Mouse (Mus musculus) small intestine, adult 2 months (tissue): Measurements from ENCODE around the gene Atxn7. TPM values are rescaled to one million over a fixed set of nuclear protein-coding genes. Genes with fewer than 3 reads are reported as not detected.
"Not testable (repeated sequence)": the region's sequence is repeated elsewhere in the genome, so short reads cannot be mapped to it uniquely, and the experiment has no call there.

Experiments
- H3K27ac ChIP-seq: fragments of 200-500 bp; 2 replicates; pipeline ENCODE4 v1.5.1; 2012; ENCODE audit warnings: low read depth, low read length, control low read depth, inconsistent platforms; ENCODE audit not compliant: insufficient read depth
- H3K27me3 ChIP-seq: fragments of 200-500 bp; 2 replicates; pipeline ENCODE4 v1.6.1; 2012; ENCODE audit warnings: mild to moderate bottlenecking, moderate library complexity, low read length, inconsistent platforms; ENCODE audit not compliant: control insufficient read depth, insufficient read depth
- H3K36me3 ChIP-seq: fragments of 200-500 bp; 2 replicates; pipeline ENCODE4 v1.6.1; 2012; ENCODE audit warnings: mild to moderate bottlenecking, low read length, control low read depth, inconsistent platforms; ENCODE audit not compliant: control insufficient read depth, insufficient read depth
- H3K4me1 ChIP-seq: fragments of 200-500 bp; 2 replicates; pipeline ENCODE4 v1.6.1; 2012; ENCODE audit warnings: low read length, inconsistent platforms, mixed read lengths; ENCODE audit not compliant: control insufficient read depth, insufficient read depth, insufficient read length
- H3K4me3 ChIP-seq: fragments of 200-500 bp; 2 replicates; pipeline ENCODE4 v1.5.1; 2012; ENCODE audit warnings: low read depth, mild to moderate bottlenecking, control low read depth, inconsistent platforms, low read length, moderate library complexity
- CTCF ChIP-seq: fragments of 200-500 bp; IDR thresholded peaks from 2 replicates; pipeline ENCODE4 v1.5.1; 2012; ENCODE audit warnings: low read depth, mild to moderate bottlenecking, control low read depth, inconsistent platforms, low read length, moderate library complexity, mixed read lengths; ENCODE audit not compliant: insufficient replicate concordance, insufficient read length; ENCODE audit errors: extremely low read depth
- POLR2A ChIP-seq: fragments of 200-500 bp; IDR thresholded peaks from 2 replicates; pipeline ENCODE4 v1.6.1; 2012; ENCODE audit warnings: low read depth, mild to moderate bottlenecking, control low read depth, inconsistent platforms, low read length, moderate library complexity
- WGBS: fragments of 180-500 bp; shearing (Covaris S2); methylation state at CpG from one replicate; pipeline ENCODE4 v1.1.7; 2018; 5-methylcytosine and 5-hydroxymethylcytosine counted together
- polyA plus RNA-seq: library from polyadenylated mRNA; depleted of rRNA; stranded (reverse); fragments of >200 nt; gene quantifications from 2 replicates; pipeline ENCODE4 v1.2.3, GENCODE M21; 2012

Atxn7 gene
- polyA plus RNA-seq, 1 experiment, result 30.8 TPM

DNA sequence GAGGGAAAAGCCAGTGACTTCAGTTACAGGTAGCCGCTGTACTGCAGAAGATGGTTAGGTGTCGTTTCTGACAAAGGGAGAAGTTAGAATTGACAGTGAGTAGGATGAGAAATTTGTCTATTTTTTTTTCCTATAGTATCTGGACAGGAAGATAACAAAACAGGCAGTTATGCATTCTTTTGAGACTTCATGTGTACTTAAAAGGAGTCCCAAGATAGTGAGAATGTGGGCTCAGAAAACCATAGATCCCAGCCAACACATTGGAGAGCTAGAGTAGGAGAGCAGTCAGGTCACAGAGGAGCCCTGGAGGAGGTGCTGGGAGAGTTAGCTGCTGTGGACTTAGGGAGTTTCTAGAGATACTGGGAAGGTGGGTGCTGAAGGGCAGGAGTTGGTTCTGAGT is 69.4 kb downstream of the Atxn7 start:
- H3K4me1 ChIP-seq, result peaks cover 2% of the 10 kb centered on the region; the same call in 1 of the 2 replicates
- WGBS, result 92% methylated on average over 2 of the region's 2 CpGs
- TF ChIP-seq POLR2A (no peak), CTCF (no peak)

DNA sequence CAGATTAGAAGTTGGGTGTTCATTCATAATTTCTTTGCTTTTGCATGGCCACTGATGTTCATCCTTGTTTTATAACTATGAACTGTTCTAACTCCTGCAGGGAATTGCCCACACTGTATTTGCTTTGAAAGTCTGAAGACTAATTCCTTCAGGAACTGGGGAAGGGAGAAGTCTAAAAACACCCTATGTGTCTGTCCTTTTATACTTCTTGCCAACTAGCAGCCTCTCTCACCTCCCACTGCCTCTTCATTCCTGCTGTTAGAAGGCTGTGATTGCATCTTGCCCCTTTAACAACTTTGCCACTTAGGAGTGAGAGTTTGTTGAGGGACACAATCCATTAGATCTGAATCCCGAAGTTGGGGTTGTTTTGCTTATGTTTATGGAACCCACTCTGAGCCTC is 71.6 kb downstream of the Atxn7 start:
- peaks cover 2% of the 10 kb centered on the region; the same call in 1 of the 2 replicates for H3K4me1 ChIP-seq
- 80% methylated on average over 1 of the region's 1 CpGs for WGBS
- no peak overlapping the region for H3K27ac ChIP-seq
- TF ChIP-seq POLR2A, result no peak
- no peak for TF ChIP-seq CTCF
- H3K4me3 ChIP-seq, result no peak overlapping the region
- peaks cover 24% of the 10 kb centered on the region for H3K36me3 ChIP-seq
- H3K27me3 ChIP-seq, result no peaks in the 10 kb centered on the region

More for the DNA sequence above, 69.4 kb downstream of the Atxn7 start:
- H3K27me3 ChIP-seq, result no peaks in the 10 kb centered on the region
- peaks cover 28% of the 10 kb centered on the region for H3K36me3 ChIP-seq
- no peak overlapping the region for H3K4me3 ChIP-seq
- no peak overlapping the region for H3K27ac ChIP-seq

DNA sequence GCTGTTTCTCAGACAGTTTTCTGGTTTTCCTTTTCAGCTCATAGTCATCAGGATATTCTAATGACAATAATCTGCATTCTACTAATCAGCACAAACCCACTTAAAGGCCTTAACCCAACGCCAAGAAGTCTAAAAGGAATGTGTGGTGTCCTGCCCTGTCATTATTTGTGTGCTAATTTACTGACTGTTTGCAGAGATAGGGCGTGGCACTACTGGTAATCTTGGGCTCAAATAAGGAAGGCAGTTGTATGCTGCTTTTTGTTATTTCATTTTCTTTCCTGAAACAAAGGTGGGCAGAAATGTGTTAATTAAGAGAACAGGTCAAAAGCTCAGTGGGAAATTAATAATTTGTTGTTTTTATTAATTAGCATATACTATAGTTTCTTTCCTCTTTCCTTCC is 75.1 kb downstream of the Atxn7 start:
- TF ChIP-seq POLR2A, result no peak
- TF ChIP-seq CTCF, result no peak
- peaks cover 25% of the 10 kb centered on the region for H3K36me3 ChIP-seq
- peaks cover 2% of the 10 kb centered on the region; the same call in 1 of the 2 replicates for H3K4me1 ChIP-seq
- 31% methylated on average over 2 of the region's 2 CpGs for WGBS
- H3K27me3 ChIP-seq, result no peaks in the 10 kb centered on the region
- no peak overlapping the region for H3K4me3 ChIP-seq
- no peak overlapping the region for H3K27ac ChIP-seq

DNA sequence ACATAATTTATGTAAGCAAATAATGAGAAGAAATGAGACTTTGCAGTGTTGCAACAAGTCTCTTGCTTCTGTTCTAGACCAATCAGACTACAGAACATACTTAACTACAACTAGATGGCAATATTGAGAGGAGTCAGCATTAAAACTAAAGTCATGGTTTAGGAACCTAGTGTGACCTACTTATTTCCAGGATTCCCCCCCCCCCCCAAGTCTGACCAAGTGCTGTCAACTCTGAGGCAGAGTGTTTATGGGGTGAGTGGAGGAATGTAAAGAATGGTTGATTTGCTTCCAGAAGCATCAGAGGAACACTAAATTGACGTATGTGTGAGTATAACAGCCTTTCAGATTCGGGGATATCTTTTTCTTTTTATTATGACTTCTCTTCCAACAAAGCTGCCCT is 77.0 kb downstream of the Atxn7 start:
- H3K4me3 ChIP-seq, result no peak overlapping the region
- no peak for TF ChIP-seq POLR2A
- TF ChIP-seq CTCF, result no peak
- no peaks in the 10 kb centered on the region for H3K27me3 ChIP-seq
- 76% methylated on average over 2 of the region's 2 CpGs for WGBS
- H3K36me3 ChIP-seq, result peaks cover 22% of the 10 kb centered on the region; the same call in 1 of the 2 replicates
- H3K4me1 ChIP-seq, result peaks cover 2% of the 10 kb centered on the region; the same call in 1 of the 2 replicates
- H3K27ac ChIP-seq, result no peak overlapping the region

DNA sequence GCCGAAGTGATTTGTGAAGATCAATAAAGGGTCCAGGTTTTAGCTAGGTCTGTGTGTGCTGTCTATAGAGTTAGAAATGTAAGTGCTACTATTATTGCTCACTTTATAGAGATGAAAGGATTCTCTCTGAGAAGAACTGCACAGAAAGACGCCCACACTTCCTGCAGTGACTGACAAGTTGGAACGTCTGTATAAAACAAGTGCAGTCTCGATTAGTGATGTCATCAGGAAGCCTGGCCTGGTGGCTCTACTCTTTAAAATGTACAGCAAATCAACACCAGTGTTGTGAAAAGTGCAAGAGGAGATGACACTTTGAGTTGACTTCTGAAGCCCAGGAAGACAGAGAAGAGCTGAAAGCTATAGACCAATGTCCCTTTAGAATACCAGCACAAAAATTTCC is 81.1 kb downstream of the Atxn7 start:
- Histone ChIP-seq H3K27me3 (no peaks in the 10 kb centered on the region), H3K4me1 (no peaks in the 10 kb centered on the region), H3K4me3 (no peak overlapping the region), H3K27ac (no peak overlapping the region), H3K36me3 (peaks cover 30% of the 10 kb centered on the region)
- WGBS, result 43% methylated on average over 4 of the region's 4 CpGs
- no peak for TF ChIP-seq POLR2A
- TF ChIP-seq CTCF, result no peak

DNA sequence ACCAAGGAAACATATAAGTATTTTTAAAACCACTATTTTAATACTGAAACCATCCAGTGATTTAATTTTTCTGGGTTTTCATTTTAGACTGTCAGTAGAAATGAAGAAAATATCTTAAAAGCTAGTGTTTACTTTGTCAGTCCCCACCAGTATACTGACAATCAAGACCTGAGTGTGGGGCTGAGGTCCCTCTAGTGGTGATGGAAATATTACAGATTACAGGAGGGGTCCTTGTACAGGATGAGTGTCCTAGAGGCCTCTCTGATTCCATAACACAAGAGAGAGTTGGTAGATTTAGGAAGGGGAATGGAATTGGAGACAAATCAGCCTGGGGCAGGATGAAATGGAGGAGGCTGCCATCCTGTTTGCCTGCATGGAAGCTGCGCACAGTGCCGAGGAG is 93.1 kb downstream of the Atxn7 start:
- 96% methylated on average over 2 of the region's 2 CpGs for WGBS
- Histone ChIP-seq H3K4me3 (no peak overlapping the region), H3K27me3 (no peaks in the 10 kb centered on the region), H3K4me1 (no peaks in the 10 kb centered on the region), H3K36me3 (peaks cover 38% of the 10 kb centered on the region), H3K27ac (no peak overlapping the region)
- TF ChIP-seq POLR2A (no peak), CTCF (no peak)

DNA sequence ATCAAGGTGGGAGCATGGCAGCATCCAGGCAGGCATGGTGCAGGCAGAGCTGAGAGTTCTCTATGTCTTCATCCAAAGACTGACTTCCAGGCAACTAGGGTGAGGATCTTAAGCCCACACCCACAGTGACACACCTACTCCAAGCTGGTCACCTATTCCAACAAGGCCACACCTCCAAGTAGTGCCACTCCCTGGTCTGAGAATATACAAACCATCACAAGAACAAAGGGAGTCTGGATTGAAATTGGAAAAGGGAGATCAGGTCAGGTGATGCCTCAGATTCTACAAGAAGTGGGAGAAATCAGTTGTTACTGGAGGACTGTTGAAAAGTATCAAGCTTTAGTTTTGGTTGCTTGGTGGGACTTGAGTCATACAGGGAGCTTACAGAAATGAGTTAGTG is 98.4 kb downstream of the Atxn7 start:
- peaks cover 21% of the 10 kb centered on the region for H3K36me3 ChIP-seq
- H3K27ac ChIP-seq, H3K27me3 ChIP-seq, H3K4me3 ChIP-seq, H3K4me1 ChIP-seq: not testable (repeated sequence)
